Mouse (Mus musculus) ovary, postnatal 10 days (tissue): Measurements from ENCODE around the gene Rbbp5.

Experiments
- DNase-seq: peaks from one replicate; pipeline ENCODE4 v3.0.0; 2022; ENCODE audit warnings: low spot score

The Rbbp5 gene

GRCm38 (mm10) chr1:132505155-132505554, 28.0 kb downstream of the Rbbp5 start:
- no peak for DNase-seq

GRCm38 (mm10) chr1:132506058-132506457, 28.9 kb downstream of the Rbbp5 start, which contains the start of gene Tmem81:
TSS of gene Tmem81 (plus strand) at chr1:132506230.
- DNase-seq, result no peak

GRCm38 (mm10) chr1:132506656-132507055, 29.5 kb downstream of the Rbbp5 start:
- DNase-seq, result no peak

GRCm38 (mm10) chr1:132509771-132510170, 32.6 kb downstream of the Rbbp5 start:
- no peak for DNase-seq

- DNase-seq, result no peak
Measured at GRCm38 (mm10) chr1:132511521-132511920, 34.4 kb downstream of the Rbbp5 start.

- no peak for DNase-seq
Measured at GRCm38 (mm10) chr1:132512106-132512505, 34.9 kb downstream of the Rbbp5 start.

- DNase-seq, result no peak
Measured at GRCm38 (mm10) chr1:132515339-132515738, 38.2 kb downstream of the Rbbp5 start.

GRCm38 (mm10) chr1:132516776-132517175, 39.6 kb downstream of the Rbbp5 start:
- DNase-seq, result no peak

GRCm38 (mm10) chr1:132518621-132519020, 41.5 kb downstream of the Rbbp5 start:
- no peak for DNase-seq

GRCm38 (mm10) chr1:132519734-132520133, 42.6 kb downstream of the Rbbp5 start:
- DNase-seq, result no peak

GRCm38 (mm10) chr1:132520764-132521163, 43.6 kb downstream of the Rbbp5 start:
- DNase-seq, result no peak

- DNase-seq, result no peak
Measured at GRCm38 (mm10) chr1:132523048-132523447, 45.9 kb downstream of the Rbbp5 start.

- DNase-seq, result no peak
Measured at GRCm38 (mm10) chr1:132523920-132524319, 46.8 kb downstream of the Rbbp5 start.

GRCm38 (mm10) chr1:132525832-132526231, 48.7 kb downstream of the Rbbp5 start:
- peak; percentile 50 for DNase-seq

GRCm38 (mm10) chr1:132528071-132528470, 50.9 kb downstream of the Rbbp5 start:
- no peak for DNase-seq

- DNase-seq, result no peak
Measured at GRCm38 (mm10) chr1:132528647-132529334, 51.6 kb downstream of the Rbbp5 start.

GRCm38 (mm10) chr1:132530631-132531191, 53.5 kb downstream of the Rbbp5 start:
- no peak for DNase-seq

GRCm38 (mm10) chr1:132532521-132532920, 55.4 kb downstream of the Rbbp5 start:
- no peak for DNase-seq

- DNase-seq, result no peak
Measured at GRCm38 (mm10) chr1:132533840-132534239, 56.7 kb downstream of the Rbbp5 start.

- DNase-seq, result no peak
Measured at GRCm38 (mm10) chr1:132535541-132535940, 58.4 kb downstream of the Rbbp5 start.

- no peak for DNase-seq
Measured at GRCm38 (mm10) chr1:132536416-132536815, 59.3 kb downstream of the Rbbp5 start.

- no peak for DNase-seq
Measured at GRCm38 (mm10) chr1:132537736-132538135, 60.6 kb downstream of the Rbbp5 start.

- no peak for DNase-seq
Measured at GRCm38 (mm10) chr1:132540701-132541100, 63.5 kb downstream of the Rbbp5 start.
